Mouse (Mus musculus): ENCODE data around the gene Cmip.
A peak's percentile ranks its signal among the peaks of the same experiment; 100 is the strongest.

Cmip gene

DNA sequence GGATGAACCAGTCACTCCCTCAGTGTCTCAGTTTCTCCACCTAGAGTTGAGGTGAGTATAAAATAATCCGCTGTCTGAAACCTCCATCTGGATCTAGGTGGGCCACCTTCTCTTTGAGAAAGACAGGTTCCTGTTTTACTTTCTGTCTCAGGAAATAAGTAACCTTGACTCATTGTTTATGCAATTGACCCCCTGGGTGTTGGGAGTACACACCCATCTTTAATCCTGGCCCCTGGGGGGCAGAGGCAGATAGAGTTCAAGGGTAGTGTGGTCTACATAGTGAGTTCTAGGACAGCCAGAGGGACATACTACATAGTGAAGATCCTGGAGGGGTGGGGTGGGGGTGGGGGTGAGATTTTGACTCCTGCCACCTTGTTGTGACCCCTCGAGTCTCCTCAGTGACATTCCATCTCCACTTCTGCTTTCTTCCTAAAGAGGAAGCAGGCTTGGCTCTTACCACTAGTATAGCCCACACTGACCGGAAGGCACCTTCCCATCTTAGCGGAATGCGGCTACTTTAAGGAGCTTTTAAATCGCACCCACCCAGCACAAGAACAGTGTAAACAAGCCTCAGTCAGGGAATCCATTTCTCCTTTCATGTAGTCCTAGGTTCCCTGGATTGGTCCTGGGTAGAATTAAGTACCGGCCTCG lies 86.0 kb downstream of the Cmip start:
- DNase-seq (ENCODE audit: extremely low read depth, insufficient read length, low spot score), result no peak

- DNase-seq (ENCODE audit: extremely low read depth, insufficient read length, low spot score), result no peak
Observed at GRCm38 (mm10) chr8:117343484-117343883, 86.6 kb downstream of the Cmip start.

- no peak for DNase-seq (ENCODE audit: extremely low read depth, insufficient read length, low spot score)
Observed at GRCm38 (mm10) chr8:117344899-117345298, 88.0 kb downstream of the Cmip start.

- DNase-seq (ENCODE audit: extremely low read depth, insufficient read length, low spot score), result no peak
Observed at GRCm38 (mm10) chr8:117345376-117345775, 88.5 kb downstream of the Cmip start.

DNA sequence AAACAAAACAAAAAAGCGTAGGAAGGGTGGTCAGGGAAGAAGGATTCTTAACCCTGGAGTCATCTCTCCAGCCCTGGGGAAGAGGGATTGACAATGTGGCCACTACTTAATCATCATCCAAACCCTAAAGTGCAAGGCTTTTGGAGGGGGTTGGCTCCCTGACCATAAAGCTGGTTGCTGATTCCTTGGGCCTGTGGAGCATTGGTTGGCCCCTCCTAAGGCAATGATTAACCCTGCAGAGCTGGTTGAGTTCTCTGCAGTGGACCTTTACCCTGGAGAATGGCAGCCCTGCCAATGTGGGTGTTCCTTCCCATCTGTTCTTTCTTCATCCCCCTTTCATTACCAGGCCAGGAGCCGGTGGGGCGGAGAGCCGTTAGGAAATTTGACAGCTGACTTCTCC lies 90.7 kb downstream of the Cmip start:
- no peak for DNase-seq (ENCODE audit: extremely low read depth, insufficient read length, low spot score)

DNA sequence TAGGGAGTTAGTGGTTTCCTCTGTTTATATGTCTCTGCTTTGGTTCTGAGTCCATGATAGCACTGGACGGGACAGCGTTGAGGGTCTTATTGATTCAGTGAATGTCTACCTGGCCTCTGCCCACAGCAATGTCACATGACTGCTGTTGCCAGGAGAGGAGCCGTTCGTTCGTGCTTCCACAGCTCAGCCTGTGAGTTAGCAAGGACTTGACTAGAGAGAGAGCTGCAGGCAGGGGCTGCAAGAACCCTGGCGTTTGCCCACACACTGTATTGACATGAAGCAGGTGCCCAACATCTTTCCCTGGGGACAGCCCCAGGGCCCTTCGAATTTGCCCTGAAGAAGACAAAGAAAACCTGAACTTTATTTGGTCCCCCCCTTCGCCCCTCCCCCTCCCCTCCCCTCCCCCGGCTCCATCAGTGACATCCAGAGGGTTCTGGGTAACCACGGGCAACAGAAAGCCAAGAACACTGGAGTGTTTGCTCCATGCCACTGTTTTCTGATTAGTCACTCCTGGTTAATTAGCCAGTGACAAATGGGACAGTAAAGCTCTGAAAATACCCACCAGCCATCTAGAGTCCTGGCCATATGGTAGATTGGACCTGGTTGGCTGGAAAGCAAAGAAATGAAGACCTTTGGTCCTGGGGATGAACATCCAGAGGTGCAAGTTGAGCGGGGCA lies 92.0 kb downstream of the Cmip start:
- no peak for DNase-seq (ENCODE audit: extremely low read depth, insufficient read length, low spot score)

DNA sequence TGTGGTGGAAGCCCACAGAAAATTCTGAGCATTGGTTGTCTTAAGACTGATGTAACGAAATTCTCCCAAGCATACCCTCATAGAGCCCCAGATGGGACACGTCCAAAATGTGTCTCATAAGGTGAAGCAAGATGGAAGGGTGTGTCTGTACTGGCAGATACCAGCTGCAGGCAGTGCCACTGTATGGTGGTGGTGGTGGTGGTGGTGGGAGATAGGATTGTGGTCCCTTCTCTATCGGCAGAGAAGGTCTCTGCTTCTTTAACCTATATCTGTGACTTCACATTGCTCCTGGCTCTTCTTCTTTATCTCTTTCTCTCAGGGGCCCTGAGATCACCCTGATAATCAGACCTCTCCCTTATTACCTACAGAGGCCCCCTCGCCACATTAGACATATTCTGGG lies 92.7 kb downstream of the Cmip start:
- no peak for DNase-seq (ENCODE audit: extremely low read depth, insufficient read length, low spot score)

DNA sequence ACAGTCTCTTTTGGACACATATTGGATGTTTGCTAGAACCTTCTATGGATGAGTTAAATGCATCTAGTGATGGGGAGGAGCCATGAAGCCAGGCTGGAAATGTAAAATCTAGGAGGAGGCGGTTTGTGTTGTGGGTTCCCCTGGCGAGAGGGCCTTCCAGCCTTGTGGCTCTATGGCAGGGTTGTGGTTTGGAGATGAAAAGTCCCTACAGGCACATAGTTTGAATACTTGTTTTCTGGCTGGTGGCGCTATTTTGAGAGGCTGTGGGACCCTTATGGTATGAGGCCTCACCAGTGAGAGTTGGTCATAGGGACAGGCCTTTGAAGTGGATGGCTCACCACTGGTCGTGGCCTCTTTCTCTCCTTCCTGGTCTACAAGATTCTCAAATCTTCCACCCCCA lies 95.2 kb downstream of the Cmip start:
- no peak for DNase-seq (ENCODE audit: extremely low read depth, insufficient read length, low spot score)

- no peak for DNase-seq (ENCODE audit: extremely low read depth, insufficient read length, low spot score)
Observed at GRCm38 (mm10) chr8:117355111-117355831, 98.4 kb downstream of the Cmip start.

DNA sequence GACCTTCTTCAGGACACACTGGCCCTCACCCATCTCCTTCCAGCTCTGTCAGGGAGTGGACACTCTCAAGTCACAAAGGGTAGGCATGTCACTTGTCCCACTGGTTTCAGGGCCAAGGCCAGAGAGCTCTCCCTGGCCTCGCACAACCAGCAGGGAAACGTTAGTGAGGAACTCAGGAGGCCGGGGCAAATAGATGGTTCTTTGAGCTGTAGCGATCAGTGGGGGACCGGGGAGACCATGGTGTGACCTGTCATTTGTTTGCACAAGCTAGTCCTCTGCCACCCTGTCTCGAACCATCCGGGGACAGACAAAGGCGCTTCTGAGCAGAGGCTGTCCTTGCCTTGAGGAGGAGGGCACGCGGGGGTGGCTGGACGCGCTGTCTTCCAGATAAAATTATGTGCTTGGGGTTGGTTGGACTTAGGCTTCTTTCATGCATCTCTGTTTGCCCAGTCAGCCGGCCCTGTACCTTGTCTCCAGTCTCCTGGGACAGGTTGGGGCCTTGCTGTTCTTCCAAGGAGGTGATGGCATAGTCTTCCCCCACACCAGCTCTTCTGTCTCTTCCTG lies 99.3 kb downstream of the Cmip start:
- DNase-seq (ENCODE audit: extremely low read depth, insufficient read length, low spot score), result no peak

DNA sequence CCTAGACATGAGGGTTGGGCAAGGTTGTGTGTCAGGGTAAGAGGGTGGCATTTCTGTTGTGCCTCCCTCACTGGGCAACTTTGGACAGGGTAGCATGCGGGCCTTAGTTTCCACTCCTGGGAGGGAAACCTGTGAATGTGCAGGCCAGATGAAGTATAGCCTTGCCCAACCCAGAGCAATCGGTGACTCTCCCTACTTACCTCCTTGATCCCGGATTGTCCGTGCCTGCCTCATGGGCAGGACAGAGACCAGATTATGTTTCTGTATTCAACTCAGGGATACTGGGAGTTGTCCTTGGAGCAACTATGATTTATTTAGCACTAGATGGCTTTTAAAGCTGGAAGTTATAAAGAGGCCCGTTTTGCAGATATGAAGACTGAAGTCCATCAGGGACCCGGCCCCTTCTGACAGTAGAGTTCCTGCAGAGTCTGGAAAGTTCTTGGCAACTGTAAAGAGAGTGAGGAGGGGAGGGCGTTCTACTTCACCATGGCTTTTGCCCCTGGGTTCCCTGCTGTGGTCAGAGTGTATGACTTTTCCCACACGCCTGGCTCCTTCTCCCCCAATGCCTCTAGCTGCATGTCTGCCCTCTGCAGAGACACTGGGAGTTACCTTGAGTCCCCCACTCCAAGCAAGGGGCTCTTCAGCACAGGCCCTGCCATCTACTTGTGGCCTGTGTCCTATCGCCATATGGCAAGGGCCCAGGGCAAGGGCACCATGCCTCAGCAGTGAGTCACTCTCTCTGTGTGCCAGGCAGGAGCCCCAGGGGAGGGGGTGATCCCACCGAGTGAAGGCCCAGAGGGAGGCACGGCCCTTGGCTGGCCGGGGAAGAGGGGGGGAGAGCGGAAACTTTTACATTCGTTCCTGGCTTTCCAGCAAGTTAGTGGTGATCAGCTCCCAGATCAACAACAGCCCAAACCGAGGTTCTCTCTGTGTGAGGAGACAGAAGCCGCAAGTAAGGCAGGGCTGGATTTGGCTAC lies 100.9 kb downstream of the Cmip start:
- DNase-seq (ENCODE audit: extremely low read depth, insufficient read length, low spot score), result peak; percentile 89

DNA sequence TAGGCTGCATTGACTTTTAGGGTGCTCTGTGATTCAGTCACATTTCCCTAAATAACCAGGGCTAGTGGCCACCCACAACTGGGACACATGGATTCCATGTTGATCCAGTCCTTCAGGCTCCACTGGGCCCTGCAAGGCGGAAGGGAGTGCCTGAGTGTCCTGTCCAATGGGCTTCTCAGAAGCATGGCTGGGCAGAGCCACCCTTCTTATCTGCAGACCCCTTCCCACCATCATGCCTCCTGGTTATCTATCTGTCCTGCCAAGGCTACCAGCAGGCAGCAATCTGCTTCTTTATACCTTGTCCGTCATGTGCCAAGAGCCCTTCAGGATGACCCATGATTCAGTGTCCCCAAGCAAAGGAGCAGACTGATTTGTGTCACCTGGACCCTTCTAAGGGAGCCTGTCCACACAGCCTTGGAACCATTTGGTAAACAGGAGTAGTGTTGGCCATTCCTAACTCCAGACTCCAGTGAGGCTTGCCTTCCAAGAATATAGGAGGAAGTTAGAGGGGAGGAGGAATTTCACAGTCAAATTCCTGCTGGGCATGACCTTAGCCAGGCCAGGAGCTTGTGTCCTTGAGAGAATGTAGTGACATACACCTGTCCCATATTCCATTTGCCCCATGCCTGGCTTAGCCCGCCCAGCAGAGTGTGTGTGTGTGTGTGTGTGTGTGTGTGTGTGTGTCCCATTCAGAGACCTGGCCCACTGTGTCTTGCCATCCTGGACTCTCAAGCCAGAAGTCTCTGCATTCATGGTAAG lies 103.5 kb downstream of the Cmip start:
- DNase-seq (ENCODE audit: extremely low read depth, insufficient read length, low spot score), result no peak

GRCm38 (mm10) chr8:117361595-117362437 lies 105.0 kb downstream of the Cmip start:
- DNase-seq (ENCODE audit: extremely low read depth, insufficient read length, low spot score), result no peak

DNA sequence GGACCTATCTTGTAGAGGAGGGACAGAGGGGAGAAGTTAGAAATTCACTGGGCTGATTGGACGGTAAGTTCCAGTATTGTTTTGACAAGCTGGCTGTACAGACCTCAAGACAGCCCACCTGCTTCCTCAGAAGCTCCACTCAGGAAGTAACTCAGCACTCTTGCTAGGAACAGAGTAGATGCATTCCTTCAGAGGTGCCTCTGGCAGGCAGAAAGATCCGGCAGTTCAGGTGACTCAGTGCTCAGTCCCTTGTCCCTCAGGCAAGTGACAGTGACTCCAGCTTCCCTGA lies 105.5 kb downstream of the Cmip start:
- peak; percentile 43 for DNase-seq (ENCODE audit: extremely low read depth, insufficient read length, low spot score)

- peak; percentile 83 for DNase-seq (ENCODE audit: extremely low read depth, insufficient read length, low spot score)
Observed at GRCm38 (mm10) chr8:117363291-117363690, 106.4 kb downstream of the Cmip start.

GRCm38 (mm10) chr8:117364374-117365160 lies 107.7 kb downstream of the Cmip start:
- DNase-seq (ENCODE audit: extremely low read depth, insufficient read length, low spot score), result no peak

GRCm38 (mm10) chr8:117366475-117366874 lies 109.6 kb downstream of the Cmip start:
- DNase-seq (ENCODE audit: extremely low read depth, insufficient read length, low spot score), result no peak

DNA sequence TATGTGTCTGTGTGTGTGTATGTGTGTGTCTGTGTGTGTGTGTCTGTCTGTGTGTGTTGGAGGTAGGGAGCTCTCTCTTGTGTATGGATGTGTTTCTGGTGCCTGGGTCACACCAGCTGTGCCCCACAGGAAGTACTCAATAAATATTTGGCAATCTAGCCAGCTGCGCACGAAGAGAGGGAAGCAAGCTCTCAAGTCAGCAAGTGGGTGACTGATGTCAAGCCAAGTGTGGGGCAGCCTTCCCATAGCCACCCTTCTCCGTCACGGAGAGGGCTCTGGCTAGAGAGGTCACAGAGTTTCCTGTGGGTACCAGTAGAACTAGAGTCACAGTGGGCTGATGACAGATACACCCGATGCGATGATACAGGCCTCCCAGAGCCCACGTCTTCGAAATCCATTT lies 110.6 kb downstream of the Cmip start:
- DNase-seq (ENCODE audit: extremely low read depth, insufficient read length, low spot score), result no peak
